Mouse (Mus musculus) frontal cortex, postnatal 14 days (tissue): ENCODE measurements around the gene Ggct.
A peak's percentile ranks its signal among the peaks of the same experiment; 100 is the strongest.
"Not testable (repeated sequence)": the region's sequence is repeated elsewhere in the genome, so short reads cannot be mapped to it uniquely, and the experiment has no call there.

Experiments used
- DNase-seq, 2 experiments: peaks; one replicate each; pipeline ENCODE4 v3.0.0; 2022; ENCODE audit warnings: low spot score in 2 of 2

Gene Ggct

GRCm38 (mm10) chr6:54996361-54996760 lies 3.6 kb upstream of the Ggct start:
- no peak for DNase-seq

DNA sequence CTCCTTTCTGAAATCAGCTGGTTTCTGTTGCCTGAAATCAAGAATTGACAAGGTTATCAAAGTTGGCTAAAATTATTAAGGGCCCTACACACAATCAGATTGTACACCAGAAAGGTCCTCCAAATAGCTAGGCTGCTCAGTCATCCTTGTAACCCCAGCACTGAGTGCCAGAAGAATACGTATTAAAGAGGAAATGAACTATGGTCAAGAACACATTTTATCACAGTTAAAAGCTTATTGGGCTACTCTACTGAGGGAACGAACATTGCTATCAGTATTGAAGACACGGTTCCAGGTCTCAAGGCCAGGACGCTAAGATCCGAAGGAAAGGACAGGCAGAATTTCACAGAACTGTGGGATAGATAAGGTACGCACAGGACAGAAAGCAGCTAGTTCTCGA lies 609 bp downstream of the Ggct start:
- no peak for DNase-seq

GRCm38 (mm10) chr6:54991189-54991588 lies 1.6 kb downstream of the Ggct start:
- DNase-seq: no peak

DNA sequence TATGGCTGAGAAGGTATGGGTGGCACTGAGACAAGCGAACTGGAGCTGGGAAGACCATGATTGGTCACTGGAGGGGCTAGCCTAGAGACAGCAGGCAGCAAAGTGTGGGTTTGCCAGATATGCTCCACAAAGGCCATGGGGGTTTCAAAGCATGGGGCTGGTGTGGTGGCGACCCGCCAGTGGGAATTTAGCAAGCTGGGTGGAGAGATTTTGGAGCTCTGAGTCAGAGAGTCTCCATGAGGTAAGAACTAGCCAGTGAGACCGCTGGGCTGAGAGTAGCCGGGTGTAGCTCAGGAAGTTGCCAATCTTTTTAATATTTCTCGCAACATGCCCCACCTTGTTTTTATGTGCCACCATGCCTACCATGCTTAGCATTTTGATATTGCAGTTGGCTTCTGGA lies 4.6 kb downstream of the Ggct start:
- DNase-seq: no peak

DNA sequence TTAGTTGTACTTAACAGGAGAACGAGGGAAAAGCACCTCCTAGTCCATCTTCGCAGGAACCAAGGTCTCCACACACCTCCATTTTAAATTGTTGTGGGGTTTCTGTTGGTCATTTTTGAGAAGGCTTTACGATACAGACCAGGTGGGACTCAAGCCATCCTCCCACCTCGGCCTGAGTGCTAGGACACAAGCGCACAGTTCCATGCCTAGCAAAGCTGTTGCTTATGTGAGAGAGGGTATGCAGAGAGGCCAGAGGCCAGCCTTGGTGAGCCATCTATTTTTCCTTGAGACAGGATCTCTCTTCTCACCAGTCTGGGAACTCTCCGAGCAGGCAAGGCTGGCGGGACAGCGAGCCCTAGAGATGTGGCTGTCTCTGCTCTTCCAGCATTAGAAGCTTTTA lies 8.7 kb downstream of the Ggct start:
- no peak for DNase-seq

DNA sequence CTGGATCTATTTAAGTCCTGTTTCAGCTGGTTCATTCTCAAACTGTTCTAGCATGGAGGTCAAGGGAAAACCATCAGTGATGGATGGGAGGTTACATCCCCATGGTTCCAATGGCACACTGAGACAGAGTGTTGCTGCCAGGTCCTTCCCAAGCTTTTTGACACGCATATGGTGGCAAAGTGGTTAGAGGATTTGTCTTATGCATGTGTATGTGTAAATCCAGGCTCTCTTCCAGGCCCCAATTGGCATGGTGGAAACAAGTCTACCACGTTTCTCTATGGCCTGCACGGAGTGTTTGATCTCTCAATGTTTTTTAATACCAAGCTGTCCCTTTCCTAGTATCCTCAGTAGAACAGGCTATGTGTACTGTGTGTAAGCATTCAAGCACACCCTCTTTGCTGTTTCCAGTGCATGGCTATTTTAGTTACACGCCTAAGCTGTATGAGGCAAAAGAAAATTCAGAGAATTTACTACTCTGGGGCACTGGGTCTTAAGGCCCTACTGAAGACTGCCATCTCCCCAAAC lies 9.2 kb downstream of the Ggct start:
- no peak for DNase-seq

DNA sequence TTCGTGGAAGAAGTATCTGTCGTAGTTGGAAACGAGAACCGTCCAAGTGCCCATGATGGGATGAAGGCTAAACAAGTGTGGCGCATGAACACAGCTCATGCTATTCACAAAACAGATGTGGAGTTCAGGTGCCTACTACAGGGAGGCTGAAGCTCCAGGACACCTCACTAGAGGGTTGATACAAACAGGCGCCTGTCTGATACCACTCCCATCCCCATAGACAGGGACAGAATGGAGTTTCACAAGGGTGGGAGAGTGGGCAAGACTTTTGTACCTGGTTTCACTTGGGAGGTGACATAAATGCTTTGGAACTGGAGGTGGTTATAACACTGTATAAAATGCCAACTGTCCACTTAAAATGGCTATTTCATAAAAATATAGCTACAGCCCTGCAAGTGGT lies 13.3 kb downstream of the Ggct start:
- no peak for DNase-seq

GRCm38 (mm10) chr6:54975616-54976015 lies 17.1 kb downstream of the Ggct start:
- DNase-seq: no peak

GRCm38 (mm10) chr6:54974501-54974900 lies 18.2 kb downstream of the Ggct start:
- no peak for DNase-seq

GRCm38 (mm10) chr6:54972929-54973211 lies 19.9 kb downstream of the Ggct start:
- DNase-seq: no peak

DNA sequence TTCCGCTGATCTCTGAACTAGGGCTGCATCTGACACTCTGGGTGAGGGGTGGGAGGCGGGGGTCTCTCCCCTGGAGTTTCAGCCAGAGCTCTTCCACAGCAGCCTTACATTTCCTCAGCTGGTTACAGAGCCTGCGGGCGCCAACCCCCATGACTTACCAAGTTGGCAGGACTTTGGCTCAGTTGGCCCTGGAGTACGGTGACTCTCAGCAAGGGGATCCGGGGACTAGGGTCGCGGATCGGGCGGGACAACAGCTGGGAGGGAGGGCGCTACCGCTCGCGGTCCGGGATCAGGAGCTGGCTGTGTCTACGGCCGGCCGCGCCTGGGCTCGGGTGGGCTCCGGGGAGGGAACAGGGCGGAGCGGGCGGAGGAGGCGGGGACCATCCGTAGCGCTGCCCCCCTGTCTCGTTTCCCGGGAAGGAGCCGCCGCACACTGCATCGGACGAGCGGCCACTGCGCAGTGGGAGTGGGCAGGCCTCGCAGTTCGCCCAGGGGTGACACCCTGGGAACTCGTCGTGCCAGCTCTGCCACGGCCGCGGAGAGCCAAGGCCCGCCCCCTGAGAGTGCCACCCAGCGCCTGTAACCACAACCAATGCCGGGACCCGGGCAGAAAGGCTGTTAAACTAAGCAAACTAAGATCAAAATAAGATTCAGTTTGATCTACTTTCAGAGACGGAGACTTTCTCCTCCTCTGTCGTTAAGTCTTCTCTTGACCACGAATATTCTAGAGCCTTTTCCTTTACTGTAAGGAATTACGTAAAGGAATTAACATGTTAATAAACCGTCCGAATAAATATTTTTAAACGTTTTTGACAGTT lies 20.4 kb downstream of the Ggct start, which contains the start of gene Nod1:
Gene Nod1 (minus strand): TSS at position 502 of the 818 bp plus-strand sequence.
- DNase-seq: peak; percentile 9 to 36

- DNase-seq: no peak
Observed at GRCm38 (mm10) chr6:54971731-54972110, 21.0 kb downstream of the Ggct start.

DNA sequence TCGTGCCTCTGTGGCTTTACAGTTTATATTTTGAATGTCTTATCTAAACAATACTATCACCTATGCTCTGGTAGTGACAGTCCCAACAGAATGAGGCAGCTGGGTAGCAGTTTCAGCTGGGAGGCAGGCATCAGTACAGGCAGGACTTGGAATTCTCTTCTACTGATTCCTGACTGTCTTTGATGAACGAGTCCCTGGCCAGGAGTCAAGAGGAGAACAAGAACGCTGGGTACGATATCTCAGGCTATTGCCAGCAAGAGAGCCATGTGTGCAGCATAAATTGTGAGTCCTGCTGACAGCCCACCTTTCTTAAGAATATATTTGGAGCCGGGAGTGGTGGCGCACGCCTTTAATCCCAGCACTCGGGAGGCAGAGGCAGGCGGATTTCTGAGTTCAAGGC lies 22.2 kb downstream of the Ggct start:
- DNase-seq: no peak

DNA sequence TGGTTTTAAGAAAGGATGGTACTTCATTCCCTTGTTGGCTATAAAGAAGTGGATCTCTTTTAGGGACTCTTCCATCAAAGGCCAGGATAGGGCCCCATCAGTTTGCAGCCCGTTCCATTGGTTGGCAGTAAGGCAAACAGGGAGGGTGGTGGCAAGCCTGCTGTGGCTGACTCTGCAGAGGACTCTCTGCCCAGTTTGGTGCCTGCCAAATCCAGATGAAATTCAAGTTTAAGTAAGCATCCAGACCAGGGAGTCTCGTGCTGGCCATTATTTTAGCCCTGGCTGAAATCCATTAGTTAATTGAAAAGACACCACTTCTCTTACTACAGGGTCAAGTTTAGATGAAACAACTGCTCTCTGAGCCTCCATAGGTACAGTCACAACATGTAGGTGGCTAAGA lies 22.9 kb downstream of the Ggct start:
- DNase-seq: no peak

DNA sequence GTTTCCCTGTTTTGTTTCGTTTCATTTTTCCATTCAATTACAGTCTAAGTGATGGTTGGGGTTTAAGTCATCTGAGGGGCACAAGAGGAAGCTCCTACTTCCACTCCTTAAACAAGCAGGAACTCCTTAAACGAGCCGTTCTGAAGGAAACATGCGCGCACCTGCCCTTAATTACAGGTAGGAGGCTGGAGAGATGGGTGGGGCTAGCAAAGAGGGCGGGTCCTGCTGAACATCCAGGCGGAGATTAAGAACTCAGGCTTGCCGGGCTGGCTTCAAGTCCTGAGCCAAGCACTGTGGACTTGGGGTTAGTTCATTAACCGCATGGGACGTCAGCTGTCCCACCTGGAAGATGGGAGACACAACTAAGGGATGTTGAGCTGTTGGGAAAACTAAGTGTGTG lies 25.2 kb downstream of the Ggct start:
- DNase-seq: no peak

DNA sequence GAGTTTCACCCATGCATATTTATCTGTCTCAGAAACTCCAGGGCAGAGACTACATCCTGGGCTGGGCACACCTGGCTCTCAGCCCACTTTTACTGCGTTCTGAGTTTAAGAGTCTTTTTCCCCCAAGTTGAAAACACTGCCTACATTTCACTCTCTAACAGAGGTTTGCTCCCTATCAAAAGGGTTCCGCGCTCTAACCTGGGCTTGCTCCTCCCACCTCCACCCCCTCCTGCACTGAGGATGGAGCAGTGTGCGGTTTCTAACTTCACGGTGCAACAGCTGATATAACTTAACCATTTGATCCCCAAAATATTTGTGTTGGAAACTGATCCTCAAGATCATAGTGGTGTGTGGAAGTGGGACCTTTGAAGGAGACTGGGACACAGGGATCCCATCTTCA lies 27.5 kb downstream of the Ggct start:
- DNase-seq: no peak

GRCm38 (mm10) chr6:54964755-54965154 lies 28.0 kb downstream of the Ggct start:
- no peak for DNase-seq

- no peak for DNase-seq
Observed at GRCm38 (mm10) chr6:54963599-54963998, 29.2 kb downstream of the Ggct start.

- no peak for DNase-seq
Observed at GRCm38 (mm10) chr6:54957655-54958054, 35.1 kb downstream of the Ggct start.

DNA sequence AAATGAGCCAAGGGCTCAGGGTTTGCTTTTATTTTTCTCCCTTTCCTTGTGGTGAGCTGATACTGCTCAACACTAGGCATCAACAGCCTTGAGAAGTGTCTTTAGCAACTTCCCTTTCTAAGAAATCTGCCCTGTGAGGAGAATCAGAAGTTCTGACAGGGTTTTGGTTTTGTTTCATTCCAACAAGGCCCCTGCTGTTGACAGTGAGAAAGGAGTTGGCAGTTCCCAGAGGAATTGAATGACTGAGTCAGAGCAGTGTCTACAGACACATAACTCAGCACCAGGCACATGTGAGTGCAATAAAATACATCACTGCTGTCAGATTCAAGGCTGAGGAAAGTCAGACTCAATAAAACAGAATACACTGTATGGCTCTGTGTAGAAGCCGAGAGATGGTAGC lies 36.3 kb downstream of the Ggct start:
- no peak for DNase-seq

DNA sequence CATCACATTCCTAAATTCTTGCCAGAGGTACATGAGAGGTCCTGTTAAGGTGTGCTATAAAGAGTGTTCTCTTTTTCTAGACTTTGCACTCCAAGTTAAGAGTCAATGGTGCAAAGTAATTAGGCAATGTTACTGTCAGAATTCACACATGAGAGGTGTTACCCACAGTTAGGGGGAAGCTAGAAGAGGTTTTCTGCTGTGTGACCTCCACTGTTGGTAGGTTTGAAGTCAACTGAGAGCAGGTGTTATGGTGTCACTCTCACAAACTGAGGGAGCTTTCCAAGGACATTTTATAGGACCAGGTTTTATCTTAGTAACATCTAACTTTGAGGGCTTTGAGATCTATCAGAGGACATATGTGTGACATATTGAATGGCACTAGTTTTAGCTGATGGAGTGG lies 36.8 kb downstream of the Ggct start:
- DNase-seq: no peak

- no peak for DNase-seq
Observed at GRCm38 (mm10) chr6:54954659-54955414, 37.9 kb downstream of the Ggct start.

GRCm38 (mm10) chr6:54953399-54953798 lies 39.4 kb downstream of the Ggct start:
- not testable (repeated sequence) for DNase-seq
